Mouse (Mus musculus) adrenal gland, postnatal 36 days (tissue): ENCODE data around the gene Gm21244. TPM values are rescaled to one million over a fixed set of nuclear protein-coding genes. Genes with fewer than 3 reads are reported as not detected.
"Not testable (repeated sequence)": the region's sequence is repeated elsewhere in the genome, so short reads cannot be mapped to it uniquely, and the experiment has no call there.

Experiments used
- DNase-seq, 2 experiments: peaks; one replicate each; pipeline ENCODE4 v3.0.0; 2021; ENCODE audit warnings: mixed read lengths in 1 of 2
- long read RNA-seq, 2 experiments: library from polyadenylated mRNA; stranded (forward); transcript quantifications; one replicate each; pipeline ENCODE4 v2.0.0; 2021; ENCODE audit warnings: borderline sequencing depth in 2 of 2
- total RNA-seq, 2 experiments: library from RNA; stranded (reverse); gene quantifications; 2 replicates each; pipeline ENCODE4 v1.2.3; 2021

The Gm21244 gene
- total RNA-seq: not detected
- long read RNA-seq, experiment 1: 0 reads
- long read RNA-seq, experiment 2: 0 reads

- not testable (repeated sequence) for DNase-seq
These were observed at the start of gene Gm21244 for GRCm38 (mm10) chrY:7169193-7169592. Gene Gm21244, minus strand, starts transcription at chrY:7169293.

Other genes starting within 250 kb of the Gm21244 start
- gene Gm28998, start 84.5 kb upstream of the Gm21244 start, total RNA-seq: not detected
- gene Gm21788, start 235.7 kb upstream of the Gm21244 start, total RNA-seq: not detected